Mouse (Mus musculus) olfactory bulb, adult 2 months (tissue): ENCODE measurements around the gene Rps8. TPM values are rescaled to one million over a fixed set of nuclear protein-coding genes. Genes with fewer than 3 reads are reported as not detected.
A peak's percentile ranks its signal among the peaks of the same experiment; 100 is the strongest.
"Not testable (repeated sequence)": the region's sequence is repeated elsewhere in the genome, so short reads cannot be mapped to it uniquely, and the experiment has no call there.

Experiments used
- H3K27ac ChIP-seq: fragments of 200-500 bp; 2 replicates; pipeline ENCODE4 v1.5.1; 2012; ENCODE audit warnings: low read depth, low read length; ENCODE audit not compliant: insufficient read depth
- H3K4me1 ChIP-seq: fragments of 200-500 bp; 2 replicates; pipeline ENCODE4 v1.6.1; 2012; ENCODE audit warnings: low read length; ENCODE audit not compliant: control insufficient read depth, insufficient read depth
- H3K4me3 ChIP-seq: fragments of 200-500 bp; 2 replicates; pipeline ENCODE4 v1.5.1; 2012; ENCODE audit warnings: mild to moderate bottlenecking, low read depth, low read length, moderate library complexity; ENCODE audit not compliant: insufficient read depth
- CTCF ChIP-seq: fragments of 200-500 bp; IDR thresholded peaks from 2 replicates; pipeline ENCODE4 v1.5.1; 2012; ENCODE audit warnings: low read depth, mild to moderate bottlenecking, low read length, moderate library complexity; ENCODE audit not compliant: insufficient read depth
- POLR2A ChIP-seq: fragments of 200-500 bp; IDR thresholded peaks from 2 replicates; pipeline ENCODE4 v1.6.1; 2012; ENCODE audit warnings: mild to moderate bottlenecking, low read depth, low read length, moderate library complexity; ENCODE audit not compliant: insufficient read depth
- WGBS: fragments of 180-500 bp; shearing (Covaris S2); methylation state at CpG from one replicate; pipeline ENCODE4 v1.1.7; 2018; 5-methylcytosine and 5-hydroxymethylcytosine counted together
- polyA plus RNA-seq: library from polyadenylated mRNA; stranded (reverse); fragments of >200 nt; gene quantifications from 2 replicates; pipeline ENCODE4 v1.2.4, GENCODE M21; 2012; ENCODE audit warnings: low replicate concordance; ENCODE audit not compliant: missing spikeins, insufficient read depth, insufficient read length

Rps8 gene
- polyA plus RNA-seq, 1 experiment: not detected

DNA sequence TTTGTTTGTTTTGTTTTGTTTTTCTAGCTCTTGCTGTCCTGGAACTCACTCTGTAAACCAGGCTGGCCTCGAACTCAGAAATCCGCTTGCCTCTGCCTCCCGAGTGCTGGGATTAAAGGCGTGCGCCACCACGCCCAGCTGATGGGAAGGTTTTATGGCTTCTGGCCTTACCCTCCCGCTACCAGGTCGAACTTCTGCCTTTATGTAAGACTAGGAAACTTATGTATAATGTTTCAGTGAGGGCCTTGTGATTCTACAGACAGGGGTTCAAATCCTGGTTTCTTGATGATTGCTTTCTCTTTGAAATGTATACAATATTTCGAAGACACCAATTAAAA is 26.7 kb upstream of the Rps8 start:
- peak overlapping the region; percentile 54 for H3K4me3 ChIP-seq
- H3K27ac ChIP-seq, H3K4me1 ChIP-seq: not testable (repeated sequence)
- WGBS: 11% methylated on average over 9 of the region's 9 CpGs
- TF ChIP-seq POLR2A: 0 out of 2 replicates have a peak, but pooled peaks have one; percentile 2

DNA sequence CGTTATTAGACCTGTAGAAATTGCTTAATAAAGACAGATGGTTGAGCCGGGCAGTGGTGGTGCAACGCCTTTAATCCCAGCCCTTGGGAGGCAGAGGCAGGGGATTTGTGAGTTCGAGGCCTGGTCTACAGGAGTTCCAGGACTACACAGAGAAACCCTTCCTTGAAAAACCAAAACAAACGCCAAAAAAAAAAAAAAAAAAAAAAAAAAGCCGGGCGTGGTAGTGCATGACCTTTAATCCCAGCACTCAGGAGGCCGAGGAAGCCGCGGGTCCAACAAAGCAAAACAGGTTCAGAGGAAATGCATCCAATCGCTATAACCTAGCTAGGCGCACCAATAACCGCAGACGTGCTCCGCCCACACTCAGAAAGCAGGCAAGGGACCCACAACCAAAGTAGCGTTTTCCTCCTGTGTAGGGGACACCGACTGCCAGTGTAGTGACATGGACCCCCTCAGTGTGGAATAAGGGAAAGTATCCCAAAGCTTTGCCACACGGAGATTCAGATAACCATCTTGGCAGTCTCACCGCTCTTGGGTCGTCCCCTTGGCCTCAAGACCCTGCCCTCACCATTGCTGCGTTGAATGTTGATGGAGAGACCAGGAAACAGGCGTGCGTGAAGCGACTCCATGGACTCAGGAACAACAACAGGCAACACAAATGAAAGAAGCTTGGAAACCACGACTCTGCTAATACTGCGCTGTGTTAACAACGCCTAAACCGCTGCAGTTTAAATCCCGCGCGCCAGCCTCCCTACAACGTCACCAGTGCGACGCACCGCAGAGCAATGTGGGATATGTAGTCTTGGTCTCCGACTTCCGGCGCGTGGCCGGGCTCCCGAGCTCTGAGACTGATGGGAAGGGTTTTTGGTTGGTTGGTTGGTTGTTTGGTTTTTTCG is 26.1 kb upstream of the Rps8 start, which contains the start of gene Kif2c:
Kif2c (minus strand) TSS at position 777 of the 896 bp plus-strand sequence.
- Histone ChIP-seq H3K4me3 (peak within 1 kb of the TSS; percentile 54), H3K27ac (no peak within 1 kb of the TSS), H3K4me1 (0 out of 2 replicates have a peak, but pooled peaks cover 5% of the 10 kb centered on the region)
- under 1% methylated on average over 40 of the region's 42 CpGs for WGBS
- TF ChIP-seq POLR2A: peak; percentile 45
- no peak for TF ChIP-seq CTCF

DNA sequence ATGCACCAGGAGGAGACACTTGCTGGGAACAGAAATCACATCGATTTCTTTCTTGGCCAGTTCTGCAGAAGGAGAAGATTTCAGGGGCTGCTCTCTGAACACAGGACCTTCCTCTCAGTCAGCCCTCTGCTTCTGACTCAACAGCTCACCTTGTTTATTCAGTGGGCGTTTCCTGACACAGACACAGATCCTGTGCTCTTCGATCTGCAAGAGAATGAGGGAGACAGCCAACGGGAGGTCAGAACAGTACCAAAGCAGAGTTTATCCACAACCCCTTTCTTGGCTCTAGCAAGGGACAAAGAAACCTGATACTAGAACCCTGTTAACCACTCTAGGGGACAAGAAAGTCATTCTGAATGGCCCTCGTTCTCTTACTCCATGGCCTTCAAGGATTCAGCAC is 13.9 kb upstream of the Rps8 start:
- Histone ChIP-seq H3K27ac (no peak overlapping the region), H3K4me3 (no peak overlapping the region), H3K4me1 (no peaks in the 10 kb centered on the region)
- 92% methylated on average over 5 of the region's 5 CpGs for WGBS
- TF ChIP-seq CTCF (no peak), POLR2A (no peak)

- Histone ChIP-seq H3K27ac (no peak overlapping the region), H3K4me3 (no peak overlapping the region), H3K4me1 (no peaks in the 10 kb centered on the region)
- no peak for TF ChIP-seq POLR2A
- WGBS: 73% methylated on average over 4 of the region's 4 CpGs
Measured at GRCm38 (mm10) chr4:117161183-117161582, 5.1 kb upstream of the Rps8 start.

GRCm38 (mm10) chr4:117159666-117160065 is 3.6 kb upstream of the Rps8 start:
- TF ChIP-seq CTCF (no peak), POLR2A (no peak)
- Histone ChIP-seq H3K27ac (no peak overlapping the region), H3K4me3 (no peak overlapping the region), H3K4me1 (no peaks in the 10 kb centered on the region)
- WGBS: 76% methylated on average over 10 of the region's 10 CpGs

DNA sequence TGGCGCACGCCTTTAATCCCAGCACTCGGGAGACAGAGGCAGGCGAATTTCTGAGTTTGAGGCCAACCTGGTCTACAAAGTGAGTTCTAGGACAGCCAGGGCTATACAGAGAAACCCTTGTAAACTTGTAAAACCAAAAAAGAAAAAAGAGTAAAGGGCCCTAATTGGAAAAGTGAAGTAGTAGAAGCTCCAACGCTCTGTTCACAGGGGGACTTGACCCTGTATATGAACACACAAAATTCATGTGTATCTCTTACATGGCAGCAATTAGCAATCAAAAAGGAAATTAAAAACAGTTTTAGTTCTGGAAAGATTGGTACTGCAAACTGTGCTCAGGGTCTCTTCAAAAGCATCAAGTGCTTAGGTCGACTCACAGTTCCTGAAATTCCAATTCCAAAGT is 329 bp upstream of the Rps8 start:
- WGBS: 23% methylated on average over 6 of the region's 6 CpGs
- TF ChIP-seq POLR2A (no peak), CTCF (no peak)
- Histone ChIP-seq H3K4me3 (peak overlapping the region; percentile 59; the same call in 1 of the 2 replicates), H3K27ac (no peak overlapping the region), H3K4me1 (no peaks in the 10 kb centered on the region)

- H3K4me1 ChIP-seq: no peaks in the 10 kb centered on the region
- under 1% methylated on average over 44 of the region's 44 CpGs for WGBS
- TF ChIP-seq POLR2A (no peak), CTCF (no peak)
- H3K4me3 ChIP-seq: peak overlapping the region; percentile 59
- H3K27ac ChIP-seq: peak overlapping the region; percentile 23; the same call in 1 of the 2 replicates
Measured at GRCm38 (mm10) chr4:117155020-117155791, 837 bp downstream of the Rps8 start.

- TF ChIP-seq CTCF: no peak
- 72% methylated on average over 5 of the region's 5 CpGs for WGBS
- H3K4me3 ChIP-seq: no peak overlapping the region
- no peak overlapping the region for H3K27ac ChIP-seq
- H3K4me1 ChIP-seq: no peaks in the 10 kb centered on the region
Measured at GRCm38 (mm10) chr4:117152714-117153113, 3.3 kb downstream of the Rps8 start.

DNA sequence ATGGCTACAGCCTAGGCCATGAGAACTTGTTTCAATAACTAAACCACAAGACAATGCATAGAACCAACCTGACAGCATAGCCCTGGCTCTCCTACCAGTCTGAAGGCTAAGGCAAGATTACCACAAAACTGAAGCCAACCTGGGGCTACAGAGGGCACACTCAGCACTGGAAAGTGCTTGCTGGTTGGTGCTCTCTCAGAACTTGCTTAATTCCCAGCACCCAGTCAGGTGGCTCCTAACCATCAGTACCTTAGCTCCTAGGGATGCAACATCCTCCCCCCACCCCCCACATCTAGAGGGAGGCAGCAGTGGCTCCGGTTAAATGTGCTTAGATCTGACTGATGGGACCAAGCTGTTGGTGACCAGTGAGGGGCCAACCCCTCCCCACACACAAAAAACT is 4.6 kb downstream of the Rps8 start:
- Histone ChIP-seq H3K4me3 (no peak overlapping the region), H3K4me1 (no peaks in the 10 kb centered on the region), H3K27ac (no peak overlapping the region)
- 70% methylated on average over 1 of the region's 1 CpGs for WGBS
- TF ChIP-seq POLR2A: no peak
- no peak for TF ChIP-seq CTCF
